Mouse (Mus musculus): ENCODE results near the gene Creb3.

DNA sequence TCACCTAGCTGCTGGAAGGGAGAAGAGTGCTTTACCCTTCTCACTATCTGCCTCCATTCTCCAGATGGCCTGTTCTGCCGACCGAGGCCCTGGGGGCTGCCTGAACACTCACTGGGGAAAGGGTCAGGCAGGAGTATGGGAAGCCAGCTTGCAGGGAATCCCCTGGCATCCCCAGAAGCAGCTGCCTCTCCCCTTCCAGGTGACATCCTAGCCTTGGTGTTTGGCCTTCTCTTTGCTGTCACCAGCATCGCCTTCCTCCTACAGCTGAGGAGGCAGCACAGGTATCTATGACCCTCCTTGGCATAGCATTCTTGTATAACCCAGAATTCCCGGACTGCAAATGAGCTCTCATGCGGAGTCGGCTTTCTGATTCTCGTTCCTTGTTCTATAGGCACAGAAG is 49.5 kb upstream of the Creb3 start:
- no peak for TF ChIP-seq CTCF (IDR thresholded peaks at IDR 0.05; ENCODE audit: low read depth, low read length)
- no peak for TF ChIP-seq POLR2A (IDR thresholded peaks at IDR 0.05; ENCODE audit: insufficient read depth, low read length)
- TF ChIP-seq EP300 (IDR thresholded peaks at IDR 0.05; ENCODE audit: insufficient read depth, low read depth, low read length), result no peak

Measured in ES-Bruce4 (cell line).